Mouse (Mus musculus): Measurements from ENCODE around the gene Bach2. TPM values are rescaled to one million over a fixed set of nuclear protein-coding genes. Genes with fewer than 3 reads are reported as not detected.

The Bach2 gene
- polyA plus RNA-seq, 1 experiment from 2014 or later = 7.3 TPM

DNA sequence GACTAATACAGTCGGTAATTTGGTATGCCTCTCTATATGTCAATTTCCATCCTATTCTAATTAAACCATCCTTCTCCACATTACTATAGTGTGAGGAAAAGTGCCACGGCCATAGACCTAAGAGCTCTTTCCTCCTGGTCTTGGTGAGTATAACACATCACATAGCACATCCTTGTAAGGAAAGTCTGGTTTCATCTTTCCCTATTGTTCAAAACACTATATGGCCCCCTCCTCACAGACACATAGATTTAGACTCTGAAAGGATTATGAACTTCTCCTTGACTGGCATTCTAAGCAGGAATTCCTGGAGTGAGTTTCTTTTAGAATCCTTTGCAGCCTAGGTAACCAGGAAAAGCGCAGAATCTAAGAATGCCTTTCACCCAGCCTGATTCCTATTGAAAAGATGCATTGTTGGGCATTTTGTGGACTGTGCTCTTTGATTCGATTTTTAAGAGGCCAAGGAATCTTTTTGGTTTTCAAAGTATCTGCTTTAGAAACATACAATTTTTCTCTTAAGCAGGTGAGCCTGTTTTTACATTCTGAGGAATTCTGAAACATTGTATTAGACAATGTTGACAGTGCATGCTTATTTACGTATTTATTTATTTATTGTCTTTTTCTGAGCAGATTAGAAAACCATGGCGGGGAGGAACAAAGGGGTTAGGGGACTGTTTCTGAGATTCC lies 239.5 kb downstream of the Bach2 start:
- peaks cover 32% of the 10 kb centered on the region for H3K4me1 ChIP-seq (ENCODE audit: control insufficient read depth, insufficient read depth, low read length)
- H3K27ac ChIP-seq (replicated peaks; ENCODE audit: low read depth, low read length) = no peak overlapping the region
- no peaks in the 10 kb centered on the region for H3K9me3 ChIP-seq (ENCODE audit: control insufficient read depth, low read length)
- ATAC-seq (ENCODE audit: low read depth) (no peak), DNase-seq (ENCODE audit: low spot score) (no peak)
- H3K27me3 ChIP-seq (replicated peaks; ENCODE audit: control insufficient read depth, insufficient read depth, low read length) = no peaks in the 10 kb centered on the region
- H3K9ac ChIP-seq (ENCODE audit: low read depth, low read length) = no peak overlapping the region
- H3K4me3 ChIP-seq (ENCODE audit: low read depth, low read length) = no peak overlapping the region
- H3K4me2 ChIP-seq (ENCODE audit: low read depth, low read length) = no peak overlapping the region
- no peaks in the 10 kb centered on the region for H3K36me3 ChIP-seq (ENCODE audit: control insufficient read depth, insufficient read depth, low read length)
- 75% methylated on average over 6 of the region's 6 CpGs for WGBS

- H3K9me3 ChIP-seq (ENCODE audit: control insufficient read depth, low read length) = no peaks in the 10 kb centered on the region
- H3K27ac ChIP-seq (replicated peaks; ENCODE audit: low read depth, low read length) = no peak overlapping the region
- no peak overlapping the region for H3K9ac ChIP-seq (ENCODE audit: low read depth, low read length)
- DNase-seq (ENCODE audit: low spot score) = no peak
- WGBS = 29% methylated on average over 3 of the region's 3 CpGs
- peaks cover 32% of the 10 kb centered on the region for H3K4me1 ChIP-seq (ENCODE audit: control insufficient read depth, insufficient read depth, low read length)
- no peaks in the 10 kb centered on the region for H3K36me3 ChIP-seq (ENCODE audit: control insufficient read depth, insufficient read depth, low read length)
- H3K4me2 ChIP-seq (ENCODE audit: low read depth, low read length) = no peak overlapping the region
- H3K4me3 ChIP-seq (ENCODE audit: low read depth, low read length) = no peak overlapping the region
- ATAC-seq (ENCODE audit: low read depth) = no peak
- no peaks in the 10 kb centered on the region for H3K27me3 ChIP-seq (replicated peaks; ENCODE audit: control insufficient read depth, insufficient read depth, low read length)
These were observed 240.6 kb downstream of the Bach2 start for GRCm38 (mm10) chr4:32479231-32479630.

DNA sequence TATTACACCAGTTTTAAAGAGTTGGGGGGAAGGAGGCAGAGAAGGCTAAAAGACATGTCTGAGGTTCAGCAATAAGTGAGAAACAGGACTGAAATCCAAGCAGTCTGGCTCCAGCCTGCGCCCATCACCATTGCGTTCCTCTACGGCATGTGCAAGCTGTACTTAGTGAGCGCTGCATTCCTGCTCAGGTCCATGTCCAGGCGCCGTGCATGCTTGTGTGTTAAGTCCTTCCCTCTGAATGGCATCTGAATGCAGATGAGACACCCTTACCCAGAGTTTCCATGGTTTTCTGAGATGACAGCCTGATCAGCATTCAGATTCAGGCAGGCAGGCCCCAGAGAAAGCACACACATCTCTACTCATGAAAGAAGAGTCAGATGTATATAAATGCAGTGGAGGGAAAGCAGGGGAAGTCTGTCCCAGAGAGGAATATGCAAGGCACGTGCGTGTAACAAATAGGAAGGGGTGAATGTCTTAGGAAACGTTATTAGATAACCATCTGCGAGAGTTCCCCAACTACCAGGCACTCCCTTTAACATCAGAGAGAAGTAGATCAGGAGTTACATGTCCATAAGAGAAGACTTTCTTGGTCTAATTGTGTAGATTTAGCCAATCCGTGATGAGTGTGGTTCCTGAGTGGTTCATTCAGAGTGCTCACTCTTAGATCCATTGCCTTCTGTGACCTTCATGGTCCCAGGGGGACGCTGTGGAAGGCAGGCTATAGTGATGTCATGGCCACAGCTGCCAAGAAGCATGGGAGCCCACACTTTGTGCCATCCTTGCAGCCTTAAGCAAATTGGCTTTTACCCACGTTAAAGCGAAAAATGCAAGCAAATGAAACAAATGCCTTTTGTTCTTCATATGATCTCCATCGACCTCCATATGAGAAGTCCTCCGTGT lies 241.4 kb downstream of the Bach2 start:
- no peak overlapping the region for H3K27ac ChIP-seq (replicated peaks; ENCODE audit: low read depth, low read length)
- no peaks in the 10 kb centered on the region for H3K36me3 ChIP-seq (ENCODE audit: control insufficient read depth, insufficient read depth, low read length)
- 69% methylated on average over 16 of the region's 16 CpGs for whole genome bisulfite sequencing
- H3K4me3 ChIP-seq (ENCODE audit: low read depth, low read length) = no peak overlapping the region
- H3K9ac ChIP-seq (ENCODE audit: low read depth, low read length) = no peak overlapping the region
- H3K9me3 ChIP-seq (ENCODE audit: control insufficient read depth, low read length) = no peaks in the 10 kb centered on the region
- peaks cover 33% of the 10 kb centered on the region for H3K4me1 ChIP-seq (ENCODE audit: control insufficient read depth, insufficient read depth, low read length)
- peak; percentile 41; the same call in 1 of the 2 replicates for ATAC-seq (ENCODE audit: low read depth)
- H3K4me2 ChIP-seq (ENCODE audit: low read depth, low read length) = no peak overlapping the region
- DNase-seq (ENCODE audit: low spot score) = no peak
- no peaks in the 10 kb centered on the region for H3K27me3 ChIP-seq (replicated peaks; ENCODE audit: control insufficient read depth, insufficient read depth, low read length)

GRCm38 (mm10) chr4:32481366-32482055 lies 242.9 kb downstream of the Bach2 start:
- no peak overlapping the region; the same call in 1 of the 2 replicates for H3K27ac ChIP-seq (replicated peaks; ENCODE audit: low read depth, low read length)
- DNase-seq (ENCODE audit: low spot score) (peak; percentile 29), ATAC-seq (ENCODE audit: low read depth) (peak; percentile 22; the same call in 1 of the 2 replicates)
- peak overlapping the region; percentile 8; the same call in 1 of the 2 replicates for H3K4me2 ChIP-seq (ENCODE audit: low read depth, low read length)
- WGBS = 16% methylated on average over 18 of the region's 18 CpGs
- no peaks in the 10 kb centered on the region for H3K36me3 ChIP-seq (ENCODE audit: control insufficient read depth, insufficient read depth, low read length)
- H3K27me3 ChIP-seq (replicated peaks; ENCODE audit: control insufficient read depth, insufficient read depth, low read length) = no peaks in the 10 kb centered on the region
- peaks cover 43% of the 10 kb centered on the region for H3K4me1 ChIP-seq (ENCODE audit: control insufficient read depth, insufficient read depth, low read length)
- H3K9me3 ChIP-seq (ENCODE audit: control insufficient read depth, low read length) = no peaks in the 10 kb centered on the region
- H3K4me3 ChIP-seq (ENCODE audit: low read depth, low read length) = no peak overlapping the region
- no peak overlapping the region for H3K9ac ChIP-seq (ENCODE audit: low read depth, low read length)

DNA sequence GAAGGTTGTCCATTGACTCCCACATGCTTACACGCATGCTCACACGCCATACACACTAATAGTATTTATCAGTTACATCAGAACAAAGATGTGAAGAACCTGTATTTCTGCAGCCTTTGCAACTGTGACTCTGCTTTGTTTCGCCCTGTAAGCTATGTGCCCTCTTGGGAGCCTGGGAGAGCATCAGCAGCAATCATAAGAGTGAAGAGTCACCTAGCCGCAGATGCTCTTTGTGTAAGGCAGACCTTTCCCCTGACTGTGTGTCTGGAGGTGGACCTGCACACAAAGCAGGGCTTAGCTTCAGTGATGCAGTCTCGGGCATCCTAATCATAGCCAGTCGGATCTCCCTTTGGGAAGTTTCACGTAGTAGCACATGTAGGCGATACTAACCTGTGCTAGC lies 243.5 kb downstream of the Bach2 start:
- H3K36me3 ChIP-seq (ENCODE audit: control insufficient read depth, insufficient read depth, low read length) = no peaks in the 10 kb centered on the region
- no peaks in the 10 kb centered on the region for H3K9me3 ChIP-seq (ENCODE audit: control insufficient read depth, low read length)
- ATAC-seq (ENCODE audit: low read depth) (no peak), DNase-seq (ENCODE audit: low spot score) (no peak)
- no peaks in the 10 kb centered on the region for H3K27me3 ChIP-seq (replicated peaks; ENCODE audit: control insufficient read depth, insufficient read depth, low read length)
- H3K9ac ChIP-seq (ENCODE audit: low read depth, low read length) = no peak overlapping the region
- H3K4me3 ChIP-seq (ENCODE audit: low read depth, low read length) = no peak overlapping the region
- H3K27ac ChIP-seq (replicated peaks; ENCODE audit: low read depth, low read length) = no peak overlapping the region
- peaks cover 49% of the 10 kb centered on the region for H3K4me1 ChIP-seq (ENCODE audit: control insufficient read depth, insufficient read depth, low read length)
- WGBS = 61% methylated on average over 8 of the region's 8 CpGs
- no peak overlapping the region for H3K4me2 ChIP-seq (ENCODE audit: low read depth, low read length)

- Histone ChIP-seq H3K36me3 (ENCODE audit: control insufficient read depth, insufficient read depth, low read length) (no peaks in the 10 kb centered on the region), H3K9me3 (ENCODE audit: control insufficient read depth, low read length) (no peaks in the 10 kb centered on the region), H3K4me1 (ENCODE audit: control insufficient read depth, insufficient read depth, low read length) (peaks cover 49% of the 10 kb centered on the region), H3K4me2 (ENCODE audit: low read depth, low read length) (no peak overlapping the region), H3K4me3 (ENCODE audit: low read depth, low read length) (no peak overlapping the region), H3K27me3 (replicated peaks; ENCODE audit: control insufficient read depth, insufficient read depth, low read length) (no peaks in the 10 kb centered on the region), H3K27ac (replicated peaks; ENCODE audit: low read depth, low read length) (no peak overlapping the region; the same call in 1 of the 2 replicates), H3K9ac (ENCODE audit: low read depth, low read length) (no peak overlapping the region)
- ATAC-seq (ENCODE audit: low read depth) (peak; percentile 58; the same call in 1 of the 2 replicates), DNase-seq (ENCODE audit: low spot score) (peak; percentile 61)
- 12% methylated on average over 8 of the region's 8 CpGs for WGBS
These were observed 244.3 kb downstream of the Bach2 start for GRCm38 (mm10) chr4:32482936-32483335.

DNA sequence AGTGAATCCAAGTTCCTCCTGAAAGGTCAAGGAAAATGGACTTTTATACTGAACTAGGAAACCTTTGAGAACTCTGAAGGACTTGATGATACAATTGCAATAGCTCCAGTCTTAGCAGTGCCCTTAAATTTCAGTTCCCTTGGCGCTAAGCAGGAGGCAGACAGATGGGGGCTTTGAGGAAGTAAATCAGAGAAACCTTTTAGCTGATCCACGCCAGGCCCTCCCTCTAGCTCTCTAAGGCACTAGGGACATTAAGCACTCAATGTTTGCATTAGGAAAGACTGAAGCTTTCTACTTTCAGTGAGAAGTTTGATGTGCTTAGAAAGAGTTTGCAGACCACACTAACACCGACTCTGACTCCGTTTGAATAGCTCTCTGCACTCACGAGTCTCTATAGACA lies 247.2 kb downstream of the Bach2 start:
- H3K27me3 ChIP-seq (replicated peaks; ENCODE audit: control insufficient read depth, insufficient read depth, low read length) = no peaks in the 10 kb centered on the region
- no peak overlapping the region for H3K4me2 ChIP-seq (ENCODE audit: low read depth, low read length)
- no peak for ATAC-seq (ENCODE audit: low read depth)
- no peak overlapping the region for H3K4me3 ChIP-seq (ENCODE audit: low read depth, low read length)
- DNase-seq (ENCODE audit: low spot score) = peak; percentile 31
- no peaks in the 10 kb centered on the region for H3K9me3 ChIP-seq (ENCODE audit: control insufficient read depth, low read length)
- WGBS = 40% methylated on average over 5 of the region's 5 CpGs
- peaks cover 40% of the 10 kb centered on the region for H3K4me1 ChIP-seq (ENCODE audit: control insufficient read depth, insufficient read depth, low read length)
- H3K36me3 ChIP-seq (ENCODE audit: control insufficient read depth, insufficient read depth, low read length) = no peaks in the 10 kb centered on the region
- H3K27ac ChIP-seq (replicated peaks; ENCODE audit: low read depth, low read length) = no peak overlapping the region
- H3K9ac ChIP-seq (ENCODE audit: low read depth, low read length) = no peak overlapping the region

DNA sequence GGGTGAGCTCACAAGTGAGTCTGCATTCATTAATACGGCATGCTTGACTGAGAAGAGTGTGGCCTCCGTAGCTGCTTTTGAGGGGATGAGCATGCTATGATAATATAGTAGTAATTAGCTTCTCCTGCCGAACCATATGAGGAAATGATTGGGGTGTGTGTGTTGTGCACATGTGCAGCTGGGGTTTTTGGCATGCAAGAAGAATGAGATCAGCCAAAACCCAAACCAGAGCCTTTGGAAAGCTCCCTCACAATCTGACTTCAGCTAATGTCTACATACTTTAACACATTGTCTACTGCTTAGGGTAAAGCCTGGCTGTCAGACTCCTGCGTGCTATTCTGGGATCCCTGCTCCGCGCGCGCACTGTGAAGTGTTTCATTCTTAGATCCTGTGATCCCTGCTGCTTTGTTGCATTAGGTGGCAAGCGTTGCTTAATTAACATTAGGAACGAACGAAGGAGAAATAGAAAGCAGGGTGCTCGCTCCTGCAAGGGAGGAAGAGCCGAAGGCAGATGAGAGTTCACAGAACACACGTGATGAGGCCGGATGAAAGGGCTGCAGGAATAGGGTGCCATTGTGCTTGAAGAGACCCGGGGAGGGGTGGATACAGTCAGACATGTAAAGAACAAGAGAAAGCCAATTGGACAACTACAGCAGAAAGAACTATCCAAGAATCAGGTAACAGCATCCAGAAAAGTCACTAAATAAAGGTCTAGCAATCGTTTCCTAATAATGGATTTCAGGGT lies 248.2 kb downstream of the Bach2 start:
- Histone ChIP-seq H3K4me1 (ENCODE audit: control insufficient read depth, insufficient read depth, low read length) (peaks cover 30% of the 10 kb centered on the region), H3K9ac (ENCODE audit: low read depth, low read length) (no peak overlapping the region), H3K4me3 (ENCODE audit: low read depth, low read length) (no peak overlapping the region), H3K36me3 (ENCODE audit: control insufficient read depth, insufficient read depth, low read length) (no peaks in the 10 kb centered on the region), H3K27me3 (replicated peaks; ENCODE audit: control insufficient read depth, insufficient read depth, low read length) (no peaks in the 10 kb centered on the region), H3K4me2 (ENCODE audit: low read depth, low read length) (peak overlapping the region; percentile 33), H3K27ac (replicated peaks; ENCODE audit: low read depth, low read length) (peak overlapping the region; percentile 72), H3K9me3 (ENCODE audit: control insufficient read depth, low read length) (no peaks in the 10 kb centered on the region)
- peak; percentile 62; the same call in 1 of the 2 replicates for ATAC-seq (ENCODE audit: low read depth)
- peak; percentile 89 for DNase-seq (ENCODE audit: low spot score)
- WGBS = 54% methylated on average over 17 of the region's 17 CpGs
